Mouse (Mus musculus) neutrophil, adult 5-6 weeks (primary cell): ENCODE results near the gene 1700016H13Rik. TPM values are rescaled to one million over a fixed set of nuclear protein-coding genes. Genes with fewer than 3 reads are reported as not detected.

Experiments used
- ATAC-seq: fragments of 151-379, 151-347 bp; 2 replicates; pipeline ENCODE4 v1.8.0; 2017; ENCODE audit warnings: mild to moderate bottlenecking, moderate TSS enrichment; ENCODE audit not compliant: insufficient number of reproducible peaks, poor library complexity, low FRiP score, severe bottlenecking; ENCODE audit errors: extremely low read depth
- total RNA-seq: library from RNA; stranded (forward); fragments of 200-1000 nt; gene quantifications from 2 replicates; pipeline ENCODE4 v1.2.3, GENCODE M21; 2017

Gene 1700016H13Rik
- total RNA-seq, 1 experiment from 2014 or later: not detected

DNA sequence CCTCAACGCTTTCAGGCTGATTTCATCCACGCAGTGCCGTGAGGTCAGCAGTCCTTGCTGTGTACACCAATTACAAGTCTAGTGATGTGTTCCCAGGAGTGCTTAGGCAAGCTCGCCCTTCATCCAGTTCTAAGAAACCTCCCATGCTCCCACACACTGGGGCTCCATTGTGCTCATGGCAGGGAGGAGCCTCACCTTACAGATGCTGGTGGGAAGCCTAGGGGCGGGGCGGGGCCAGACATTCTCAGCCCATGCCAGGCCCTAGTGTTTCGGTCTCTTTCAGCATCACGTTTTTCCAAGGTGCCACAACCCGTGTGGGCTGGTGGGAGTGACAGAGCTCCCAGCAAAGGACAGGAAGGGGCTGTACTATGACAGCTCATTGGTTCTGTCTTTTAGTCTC is 38.6 kb downstream of the 1700016H13Rik start:
- ATAC-seq: no peak

DNA sequence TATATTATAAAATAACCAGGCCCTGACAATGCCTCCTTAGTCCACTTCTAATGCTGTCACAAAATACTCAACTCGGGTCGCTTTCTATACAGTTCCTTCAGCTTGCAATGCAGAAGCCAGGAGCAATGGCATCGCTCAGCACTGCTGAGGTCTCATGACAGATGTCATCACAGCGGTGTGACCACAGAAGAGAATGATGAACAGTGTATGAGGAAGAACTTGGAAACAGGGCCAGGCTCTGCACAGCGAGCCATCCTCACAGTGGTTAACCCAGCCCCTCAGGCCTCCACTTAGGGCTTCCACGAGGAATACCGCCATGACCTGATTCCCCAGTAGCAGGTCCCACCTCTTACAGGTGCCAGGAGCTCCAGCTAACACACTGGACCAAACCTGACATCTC is 41.5 kb downstream of the 1700016H13Rik start:
- ATAC-seq: no peak

DNA sequence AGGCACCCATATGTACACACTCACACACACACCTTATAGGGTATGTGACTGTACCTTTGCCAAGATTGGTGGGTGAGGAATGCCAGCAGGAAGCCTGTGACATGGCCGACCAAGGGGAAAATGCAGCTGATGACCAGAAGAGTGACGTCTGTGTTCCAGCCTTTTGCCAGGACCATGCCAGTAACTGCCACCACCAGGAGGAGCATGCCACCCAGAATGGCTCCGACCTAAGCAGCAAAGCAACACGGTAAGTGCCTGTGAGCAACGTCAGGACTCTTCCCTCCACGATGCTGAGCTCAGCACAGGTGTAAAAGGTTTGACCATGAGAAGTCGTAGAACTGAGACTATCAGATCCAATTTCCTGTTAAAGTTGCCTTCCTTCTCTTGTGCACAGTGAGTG is 43.5 kb downstream of the 1700016H13Rik start:
- no peak for ATAC-seq

DNA sequence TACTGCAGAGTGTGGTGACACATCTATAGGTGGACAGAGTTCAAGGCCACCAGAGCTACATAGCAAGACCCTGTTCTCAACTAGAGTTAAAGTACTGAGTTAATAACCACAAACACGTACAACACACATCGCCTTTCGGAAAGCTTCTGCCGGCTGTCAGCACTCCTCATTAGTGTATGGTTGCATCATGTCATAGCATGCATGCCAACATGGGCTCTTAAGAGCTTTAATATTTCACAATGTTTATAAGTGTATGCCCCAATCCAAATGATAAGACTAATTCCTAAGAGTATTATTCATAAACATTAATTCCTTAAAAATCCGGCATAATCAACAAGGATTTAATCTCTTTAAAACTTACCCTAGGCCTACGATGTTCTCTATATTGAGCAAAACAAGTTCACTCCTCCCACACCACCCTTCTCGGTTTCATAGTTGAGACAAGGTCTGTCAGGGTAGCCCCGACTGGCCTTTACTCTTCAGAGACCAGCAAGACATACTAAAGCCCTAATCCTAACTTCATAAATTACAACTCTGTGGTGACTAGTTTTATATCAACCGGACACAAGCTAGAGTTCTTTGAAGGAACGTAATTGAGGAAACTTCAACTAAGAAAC is 44.8 kb downstream of the 1700016H13Rik start:
- no peak for ATAC-seq

GRCm38 (mm10) chr5:103610148-103610547 is 45.7 kb downstream of the 1700016H13Rik start:
- no peak for ATAC-seq

- no peak for ATAC-seq
Measured at GRCm38 (mm10) chr5:103605707-103606106, 50.1 kb downstream of the 1700016H13Rik start.

DNA sequence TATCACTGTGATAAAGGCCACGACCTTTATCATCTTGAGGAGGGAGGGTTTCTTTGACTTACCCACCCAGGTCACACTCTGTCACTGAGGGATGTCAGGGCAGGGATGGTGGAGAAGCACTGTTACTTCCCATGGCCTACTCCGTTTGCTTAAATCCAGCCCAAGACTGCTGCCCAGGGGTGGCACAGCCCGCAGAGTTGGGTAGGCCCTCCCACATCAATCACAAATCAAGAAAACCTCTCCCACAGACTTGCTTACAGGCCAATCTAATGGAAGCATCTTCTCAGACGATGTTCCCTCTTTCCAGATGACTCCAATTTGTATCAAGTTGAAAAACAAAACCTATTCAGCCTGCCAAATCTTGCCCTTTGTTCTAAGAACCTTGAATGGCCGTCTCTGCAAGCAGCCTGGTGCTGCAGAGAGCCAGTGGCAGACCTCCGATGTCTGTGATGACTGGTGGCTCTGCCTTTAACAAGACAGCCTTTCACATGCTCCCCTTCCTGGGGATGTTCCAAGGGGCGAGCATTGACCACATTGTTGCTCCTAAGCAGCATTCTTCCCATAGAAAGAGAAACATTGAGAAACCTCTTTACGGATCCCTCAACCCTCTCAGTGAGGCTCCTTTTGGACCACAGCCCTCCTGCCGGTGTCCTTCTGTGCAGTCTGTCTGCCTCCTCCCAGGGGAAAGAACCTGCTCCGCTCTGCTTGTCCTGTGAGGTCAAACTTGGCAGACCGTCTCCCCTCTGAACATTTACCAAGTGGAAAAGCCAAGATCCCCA is 52.5 kb downstream of the 1700016H13Rik start:
- ATAC-seq: no peak

- no peak for ATAC-seq
Measured at GRCm38 (mm10) chr5:103598881-103599280, 56.9 kb downstream of the 1700016H13Rik start.

GRCm38 (mm10) chr5:103598264-103598663 is 57.5 kb downstream of the 1700016H13Rik start:
- ATAC-seq: no peak

Other genes with a start within 250 kb of the 1700016H13Rik start
- gene Ptpn13, start 230.8 kb downstream of the 1700016H13Rik start, total RNA-seq: 0.37 and 0.47 TPM in 2 replicates
- gene Slc10a6, start 26.6 kb downstream of the 1700016H13Rik start, total RNA-seq: not detected in 2 replicates
- gene Aff1, start 36.4 kb upstream of the 1700016H13Rik start, total RNA-seq: 76.4 and 76.9 TPM in 2 replicates